Mouse (Mus musculus) brain, embryonic 14.5 days (tissue): ENCODE data around the gene Theg. TPM values are rescaled to one million over a fixed set of nuclear protein-coding genes. Genes with fewer than 3 reads are reported as not detected.
A peak's percentile ranks its signal among the peaks of the same experiment; 100 is the strongest.

ENCODE experiments used
- DNase-seq: peaks from one replicate; pipeline ENCODE4 v3.0.0-alpha.2; 2011; ENCODE audit warnings: low read depth
- CTCF ChIP-seq: fragments of 200-500 bp; IDR thresholded peaks from 2 replicates; pipeline ENCODE4 v1.5.1; 2012; ENCODE audit warnings: inconsistent platforms, mild to moderate bottlenecking, moderate library complexity, borderline replicate concordance; ENCODE audit not compliant: insufficient read depth, insufficient read length; ENCODE audit errors: extremely low read depth
- POLR2A ChIP-seq: fragments of 200-500 bp; IDR thresholded peaks from 2 replicates; pipeline ENCODE4 v1.6.1; 2012; ENCODE audit warnings: mild to moderate bottlenecking, inconsistent platforms, borderline replicate concordance; ENCODE audit not compliant: poor library complexity, insufficient read depth, insufficient read length, severe bottlenecking; ENCODE audit errors: extremely low read depth
- polyA plus RNA-seq: library from polyadenylated mRNA; depleted of rRNA; stranded (reverse); fragments of >200 nt; gene quantifications from 2 replicates; pipeline ENCODE4 v1.2.3, GENCODE M21; 2012

The Theg gene
- polyA plus RNA-seq, 1 experiment: not detected

DNA sequence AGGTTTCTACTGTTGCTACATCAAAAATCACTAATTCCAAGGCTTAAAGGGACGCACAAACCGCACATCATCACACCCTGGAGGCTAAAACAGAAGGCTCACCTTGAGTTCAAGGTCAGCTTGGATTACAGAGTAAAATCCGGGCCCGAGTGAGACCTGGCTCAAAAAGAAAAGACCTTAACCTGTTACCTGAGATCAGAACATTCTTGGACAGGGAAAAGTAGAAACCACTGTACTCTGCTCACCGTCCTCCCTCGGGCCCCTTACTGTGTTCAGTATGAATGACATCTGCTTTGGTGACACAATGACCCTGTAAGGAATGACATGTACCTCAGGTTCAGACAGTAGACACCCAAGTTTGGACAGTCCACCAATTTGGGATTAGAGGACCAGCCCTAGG lies 12.3 kb downstream of the Theg start:
- TF ChIP-seq POLR2A: no peak
- no peak for TF ChIP-seq CTCF
- no peak for DNase-seq

DNA sequence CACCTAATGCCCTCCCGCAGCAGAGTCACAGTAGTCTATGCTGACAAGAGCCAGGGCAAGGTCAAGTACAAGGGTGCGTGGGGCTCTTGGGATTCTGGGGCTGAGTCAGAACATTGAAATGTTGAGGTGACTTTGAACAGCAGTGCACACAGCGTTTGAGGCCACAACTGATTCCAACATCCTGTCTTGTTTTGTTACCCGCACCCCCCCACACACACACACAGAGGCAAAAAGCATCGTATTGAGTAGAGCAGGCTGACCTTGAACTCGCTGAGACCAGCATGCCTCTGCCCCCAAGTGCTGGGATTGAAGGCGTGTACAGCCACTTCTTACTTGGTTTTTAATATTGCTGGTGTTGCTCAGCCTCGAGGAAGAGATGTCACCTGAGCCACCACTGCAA lies 12.8 kb downstream of the Theg start:
- DNase-seq: no peak
- TF ChIP-seq POLR2A: no peak
- no peak for TF ChIP-seq CTCF

DNA sequence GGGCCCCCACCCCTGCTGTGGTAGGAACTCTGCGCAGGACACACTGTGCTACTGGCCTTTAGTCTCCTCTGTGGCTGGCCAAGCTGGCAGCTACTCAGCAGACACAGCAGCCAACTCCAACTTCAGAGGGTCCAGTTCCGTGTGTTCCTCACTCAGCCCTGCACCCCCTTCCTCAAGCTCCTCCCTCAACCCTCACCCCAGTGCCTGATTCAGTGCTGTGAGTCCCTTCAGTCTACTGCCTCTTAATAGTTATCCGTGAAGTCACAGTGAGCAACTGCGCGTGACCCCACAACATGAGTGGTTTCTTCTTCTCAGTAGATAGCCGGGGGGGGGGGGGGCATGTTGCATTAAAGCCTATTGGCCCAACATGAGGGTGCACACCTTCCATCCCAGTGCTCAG lies 13.5 kb downstream of the Theg start:
- TF ChIP-seq POLR2A: no peak
- no peak for TF ChIP-seq CTCF
- no peak for DNase-seq

DNA sequence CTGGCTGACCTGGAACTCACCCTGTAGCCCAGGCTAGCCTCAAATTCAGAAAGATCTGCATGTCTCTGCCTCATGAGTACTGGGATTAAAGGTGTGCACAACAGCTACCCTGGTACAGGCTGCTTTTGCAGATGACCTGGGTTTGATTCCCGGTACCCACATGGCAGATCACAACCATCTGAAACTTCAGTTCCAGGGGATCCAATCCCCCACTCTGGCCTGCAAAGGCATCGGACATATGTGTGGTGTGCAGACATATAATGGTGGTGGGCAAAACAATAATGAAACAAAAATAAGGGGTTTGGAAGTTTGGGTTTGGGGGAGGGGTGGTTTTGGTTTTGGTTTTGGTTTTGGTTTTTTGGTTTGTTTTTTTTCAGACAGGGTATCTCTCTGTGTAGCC lies 15.8 kb downstream of the Theg start:
- TF ChIP-seq CTCF: no peak
- no peak for TF ChIP-seq POLR2A
- DNase-seq: no peak

DNA sequence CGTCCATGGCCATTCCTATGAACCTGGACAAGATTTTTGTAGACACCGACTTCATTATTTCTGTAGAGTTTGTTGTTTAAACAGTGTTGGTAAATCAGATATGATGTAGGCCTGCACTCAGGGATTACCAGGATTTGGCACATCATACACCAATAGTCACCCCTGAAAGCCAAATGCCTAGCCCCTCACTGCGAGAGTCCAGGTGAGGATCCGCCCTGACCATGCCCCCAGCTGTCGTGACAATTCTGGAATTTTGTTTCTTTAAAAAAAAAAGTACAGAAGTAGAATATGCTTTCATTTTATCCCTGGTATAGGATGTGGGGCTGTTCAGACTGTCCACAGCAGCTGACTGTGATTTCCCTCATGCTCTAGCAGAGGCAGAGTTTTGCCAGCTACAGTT lies 17.2 kb downstream of the Theg start:
- DNase-seq: no peak
- TF ChIP-seq POLR2A: no peak
- no peak for TF ChIP-seq CTCF

DNA sequence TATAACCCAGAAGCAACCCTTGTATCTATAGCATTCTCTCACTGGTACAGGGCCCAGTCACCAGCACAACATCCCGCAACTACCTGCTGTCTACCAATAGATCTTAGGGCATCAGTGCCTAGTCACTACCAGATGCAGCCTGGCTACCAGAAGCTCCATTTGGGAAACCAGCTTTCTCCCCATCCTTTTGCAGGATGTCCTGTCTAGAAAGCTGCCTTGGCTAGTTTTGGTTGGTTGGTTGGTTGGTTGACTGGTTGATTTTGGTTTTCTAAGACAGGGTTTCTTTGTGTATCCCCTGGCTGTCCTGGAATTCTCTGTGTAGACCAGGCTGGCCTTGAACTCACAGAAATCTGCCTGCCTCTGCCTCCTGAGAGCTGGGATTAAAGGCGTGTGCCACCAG lies 27.4 kb downstream of the Theg start:
- TF ChIP-seq CTCF: no peak
- no peak for TF ChIP-seq POLR2A
- DNase-seq: no peak

DNA sequence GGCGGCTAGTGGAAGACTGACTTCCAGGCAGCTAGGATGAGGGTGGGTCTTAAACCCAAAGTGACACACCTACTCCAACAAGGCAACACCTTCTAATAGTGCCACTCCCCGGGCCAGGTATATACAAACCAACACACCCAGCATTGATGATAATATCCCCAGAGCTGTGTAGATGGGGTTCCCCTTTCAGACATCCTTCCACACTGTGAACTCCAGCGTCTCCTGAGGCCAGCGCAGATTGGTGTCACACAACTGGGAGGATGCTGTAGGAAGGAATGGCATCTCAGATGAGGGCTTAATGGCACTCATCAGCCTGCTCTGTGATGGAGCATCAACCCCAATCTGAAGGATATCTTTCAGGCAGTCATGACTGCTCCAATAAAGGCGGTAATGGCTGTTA lies 29.6 kb downstream of the Theg start:
- TF ChIP-seq POLR2A: no peak
- TF ChIP-seq CTCF: no peak
- DNase-seq: no peak

DNA sequence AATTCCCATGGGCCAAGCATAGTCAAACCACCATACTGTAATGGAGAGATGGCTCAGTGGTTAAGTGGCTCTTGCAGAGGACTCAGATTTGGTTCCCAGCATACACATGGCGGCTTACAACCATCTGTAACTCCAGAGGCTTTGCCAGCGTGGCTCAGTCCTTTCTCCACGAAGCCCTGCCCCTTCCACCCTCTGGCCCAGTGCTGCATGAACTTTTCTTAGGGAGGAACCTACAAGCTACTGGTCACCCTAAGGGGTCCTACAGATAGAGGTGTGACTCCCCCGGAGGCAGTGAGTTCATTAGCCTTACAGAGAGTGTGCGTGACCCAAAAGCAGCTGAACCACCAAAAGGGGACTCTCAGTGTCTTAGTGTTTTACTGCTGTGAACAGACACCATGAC lies 30.2 kb downstream of the Theg start:
- no peak for TF ChIP-seq CTCF
- DNase-seq: no peak

DNA sequence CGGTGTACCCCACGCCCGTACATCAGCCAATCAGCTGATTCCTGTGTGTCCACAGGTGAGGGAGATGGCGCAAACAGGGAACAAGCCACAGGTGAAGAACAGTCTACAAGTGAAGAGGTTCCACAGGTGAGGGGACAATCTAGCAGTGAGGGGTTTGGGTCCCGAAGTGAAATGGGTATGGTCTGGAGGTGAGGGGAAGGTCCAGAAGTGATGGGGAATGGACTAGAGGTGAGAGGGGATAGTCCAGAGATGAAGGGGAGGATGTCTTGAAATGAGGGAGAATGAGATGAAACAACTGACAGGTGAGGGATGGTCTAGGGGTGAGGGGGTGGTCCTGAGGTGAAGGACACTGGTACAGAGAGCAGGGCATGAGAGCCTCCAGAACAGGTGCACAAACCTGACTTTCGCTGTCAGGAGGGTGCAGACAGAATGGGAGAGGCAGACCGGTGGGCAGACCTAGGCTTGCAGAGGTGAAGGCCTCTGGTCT lies 31.9 kb downstream of the Theg start:
- DNase-seq: no peak
- no peak for TF ChIP-seq POLR2A
- TF ChIP-seq CTCF: no peak

DNA sequence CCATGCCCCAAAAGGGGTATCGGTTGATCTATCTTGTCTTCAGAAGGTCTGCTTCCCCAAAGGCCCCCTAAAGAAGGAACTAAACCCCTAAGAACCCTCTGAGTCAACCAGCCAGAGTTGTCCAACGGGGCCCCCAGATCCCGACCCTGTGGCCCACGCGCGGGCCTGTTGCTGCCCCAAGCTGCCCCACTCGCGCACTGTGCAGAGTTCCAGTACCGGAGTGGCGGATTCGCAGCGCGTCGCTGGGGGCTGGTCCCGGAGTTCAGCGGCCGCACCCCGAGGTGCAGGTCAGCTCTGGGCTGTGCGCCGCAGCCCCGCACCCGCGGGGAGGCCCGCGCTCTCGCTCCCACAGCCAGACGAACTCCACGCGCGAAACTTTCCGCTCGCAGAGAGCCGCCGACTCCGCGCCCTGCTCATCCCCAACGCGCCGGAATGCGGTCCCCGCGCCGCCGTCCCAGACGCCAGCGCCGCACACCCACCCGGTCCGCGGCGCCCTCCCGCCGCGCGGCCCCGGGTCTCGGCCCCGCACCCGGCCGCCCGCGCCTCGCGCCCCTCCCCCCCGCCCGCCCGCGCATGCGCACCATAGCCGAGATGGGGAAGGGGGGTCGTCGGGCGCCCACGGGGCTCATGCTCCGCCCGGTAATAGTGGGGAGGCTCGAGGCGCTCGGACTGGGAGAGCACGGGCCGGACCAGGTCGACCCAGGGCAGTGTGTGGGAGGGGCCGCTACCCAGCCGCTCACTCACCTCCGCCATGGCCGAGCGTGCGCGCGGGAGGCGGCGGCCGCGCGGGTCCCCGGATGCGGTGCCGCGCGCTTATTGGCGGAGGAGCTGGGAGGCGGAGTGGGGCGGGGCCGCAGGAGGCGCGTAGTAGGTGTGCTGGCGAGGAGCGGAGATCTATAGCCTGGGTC lies 32.5 kb downstream of the Theg start, which contains the start of gene Mier2:
Gene Mier2, minus strand, starts transcription at position 870 of the 908 bp plus-strand sequence.
- TF ChIP-seq POLR2A (peak; percentile 74), CTCF (no peak)
- DNase-seq: peak; percentile 86

DNA sequence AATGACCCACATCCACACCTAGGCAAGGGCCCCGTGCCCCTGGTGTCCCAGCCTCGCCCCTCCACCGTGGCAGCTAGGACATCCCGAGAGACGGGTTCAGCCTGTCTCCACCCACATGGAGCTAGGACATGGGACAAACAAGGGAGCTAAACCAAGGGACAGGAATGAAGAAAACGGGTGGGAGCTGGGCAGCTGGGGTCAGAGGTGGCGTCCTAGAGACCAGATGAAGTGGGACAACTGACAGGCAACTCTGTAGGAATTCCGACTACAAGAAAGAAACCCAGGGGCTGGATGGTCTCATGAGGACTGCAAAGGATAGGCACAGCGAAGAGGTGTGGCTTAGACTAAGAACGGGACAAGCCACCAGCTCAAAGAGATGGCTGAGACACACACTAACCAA lies 33.4 kb downstream of the Theg start:
- TF ChIP-seq CTCF (no peak), POLR2A (no peak)
- DNase-seq: no peak

DNA sequence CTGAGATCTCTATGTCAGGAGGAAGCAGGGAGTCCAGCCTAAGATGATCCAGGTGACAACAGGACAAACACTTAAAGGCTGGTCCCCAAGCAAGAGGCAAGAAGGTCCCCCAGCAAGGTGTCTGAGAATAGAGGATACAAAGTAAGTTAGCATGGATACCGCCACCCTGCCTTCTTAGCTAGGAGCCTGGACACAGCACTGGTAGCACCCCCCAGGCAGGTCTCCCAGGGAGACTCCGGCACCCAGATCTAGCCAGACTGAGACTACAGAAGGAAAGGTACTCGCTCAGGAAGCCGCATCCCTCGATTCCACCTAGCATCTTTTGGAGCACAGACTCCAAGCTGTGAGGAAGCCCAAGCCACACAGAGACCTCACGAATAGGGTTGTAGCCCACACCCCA lies 34.0 kb downstream of the Theg start:
- no peak for DNase-seq

DNA sequence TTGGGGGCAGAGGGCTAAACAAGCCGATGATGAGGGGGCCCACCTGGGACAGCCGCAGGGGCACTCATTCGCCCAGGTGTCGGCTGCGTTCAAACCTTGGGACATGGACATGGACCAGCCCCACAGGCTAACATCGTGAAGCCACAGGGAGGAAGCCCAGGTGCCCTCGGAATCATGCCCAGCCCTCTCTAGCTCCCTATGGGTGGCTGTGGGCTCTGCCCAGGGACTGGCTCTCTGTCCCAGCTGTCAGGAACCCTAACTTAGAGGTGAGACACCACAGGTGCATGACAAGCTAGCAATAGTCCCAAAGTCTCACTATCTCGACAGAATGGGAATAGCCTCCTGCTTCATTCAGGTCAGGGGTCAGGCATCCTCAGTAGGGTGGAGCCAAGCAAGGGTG lies 34.6 kb downstream of the Theg start:
- DNase-seq: no peak

More for the DNA sequence above, 34.0 kb downstream of the Theg start:
- TF ChIP-seq POLR2A (no peak), CTCF (no peak)

More for the DNA sequence above, 34.6 kb downstream of the Theg start:
- no peak for TF ChIP-seq CTCF
- no peak for TF ChIP-seq POLR2A
